Mouse (Mus musculus) heart, adult 2 months (tissue): ENCODE measurements around the gene P2ry12. TPM values are rescaled to one million over a fixed set of nuclear protein-coding genes. Genes with fewer than 3 reads are reported as not detected.

ENCODE experiments used
- DNase-seq, 2 experiments: peaks; one replicate each; pipeline ENCODE4 v3.0.0; 2021
- H3K27ac ChIP-seq: fragments of 200-600 bp; 2 replicates; pipeline ENCODE4 v1.8.1; 2022
- H3K27me3 ChIP-seq: fragments of 200-500 bp; 2 replicates; pipeline ENCODE4 v1.6.1; 2012; ENCODE audit warnings: mild to moderate bottlenecking, low read length, inconsistent platforms, mixed read lengths; ENCODE audit not compliant: control insufficient read depth, insufficient read depth
- H3K36me3 ChIP-seq: fragments of 200-500 bp; 2 replicates; pipeline ENCODE4 v1.6.1; 2012; ENCODE audit warnings: low read length, inconsistent platforms; ENCODE audit not compliant: control insufficient read depth, insufficient read depth
- H3K4me1 ChIP-seq: fragments of 200-500 bp; 2 replicates; pipeline ENCODE4 v1.6.1; 2011; ENCODE audit warnings: low read length; ENCODE audit not compliant: control insufficient read depth, insufficient read depth
- H3K4me3 ChIP-seq: fragments of 200-600 bp; 2 replicates; pipeline ENCODE4 v1.8.1; 2022
- H3K79me2 ChIP-seq: fragments of 200-500 bp; replicated peaks from 2 replicates; pipeline ENCODE4 v1.6.1; 2012; ENCODE audit warnings: mild to moderate bottlenecking, inconsistent platforms, low read length, moderate library complexity, mixed read lengths; ENCODE audit not compliant: control insufficient read depth, insufficient read depth
- H3K9ac ChIP-seq: fragments of 200-500 bp; 2 replicates; pipeline ENCODE4 v1.6.1; 2012; ENCODE audit warnings: low read depth, mild to moderate bottlenecking, control low read depth, inconsistent platforms, low read length, mixed read lengths
- CTCF ChIP-seq: fragments of 200-600 bp; IDR thresholded peaks from 2 replicates; pipeline ENCODE4 v1.8.1; 2022; ENCODE audit warnings: antibody characterized with exemption, mild to moderate bottlenecking, moderate library complexity
- EP300 ChIP-seq: fragments of 200-500 bp; IDR thresholded peaks from 2 replicates; pipeline ENCODE4 v1.6.1; 2011; ENCODE audit warnings: low read depth, low read length, control low read depth; ENCODE audit not compliant: insufficient read depth
- POLR2A ChIP-seq: fragments of 200-500 bp; IDR thresholded peaks from 2 replicates; pipeline ENCODE4 v1.6.1; 2011; ENCODE audit warnings: mild to moderate bottlenecking, low read depth, low read length, control low read depth; ENCODE audit not compliant: insufficient read depth
- WGBS: fragments of 180-500 bp; shearing (Covaris S2); methylation state at CpG from one replicate; pipeline ENCODE4 v1.1.7; 2018; 5-methylcytosine and 5-hydroxymethylcytosine counted together
- intact Hi-C: fragments of 180-260 bp; cut with DNase I; formaldehyde crosslinking; loops from one replicate; pipeline ENCODE4 v1.15.1; 2025
- polyA plus RNA-seq: library from polyadenylated mRNA; depleted of rRNA; stranded (reverse); fragments of >200 nt; gene quantifications from 2 replicates; pipeline ENCODE4 v1.2.3, GENCODE M21; 2012; rRNA removed
- total RNA-seq, 2 experiments: library from RNA; stranded (reverse); gene quantifications; 2 replicates each; pipeline ENCODE4 v1.2.3; 2021

Gene P2ry12
- total and polyA plus RNA-seq, 3 experiments: 2.0 to 6.4 (median 4.1) TPM

- H3K9ac ChIP-seq: no peak overlapping the region
- intact Hi-C loops: loop anchor here (5.0 to 10.0 kb wide), 4 partner anchors 33 to 568 kb away; no protein-coding TSS in a partner anchor
- no peak for DNase-seq
- no peak overlapping the region for H3K4me3 ChIP-seq
- 69% methylated on average over 6 of the region's 6 CpGs for WGBS
- no peaks in the 10 kb centered on the region for H3K27me3 ChIP-seq
- H3K27ac ChIP-seq: no peak overlapping the region
- 0 out of 2 replicates have a peak, but pooled peaks cover 2% of the 10 kb centered on the region for H3K4me1 ChIP-seq
- no peaks in the 10 kb centered on the region for H3K36me3 ChIP-seq
- H3K79me2 ChIP-seq: no peaks in the 10 kb centered on the region
- TF ChIP-seq CTCF: no peak
- no peak for TF ChIP-seq POLR2A
- TF ChIP-seq EP300: no peak
These were observed 88.1 kb downstream of the P2ry12 start for GRCm38 (mm10) chr3:59174426-59175154.

GRCm38 (mm10) chr3:59169921-59170627, 92.6 kb downstream of the P2ry12 start:
- TF ChIP-seq EP300 (no peak), POLR2A (no peak), CTCF (no peak)
- WGBS: 30% methylated on average over 2 of the region's 2 CpGs

GRCm38 (mm10) chr3:59169215-59169614, 93.5 kb downstream of the P2ry12 start:
- Histone ChIP-seq H3K79me2 (no peaks in the 10 kb centered on the region), H3K36me3 (no peaks in the 10 kb centered on the region), H3K9ac (no peak overlapping the region), H3K27me3 (no peaks in the 10 kb centered on the region), H3K4me3 (no peak overlapping the region), H3K4me1 (peaks cover 3% of the 10 kb centered on the region; the same call in 1 of the 2 replicates), H3K27ac (no peak overlapping the region)
- WGBS: 71% methylated on average over 4 of the region's 4 CpGs
- intact Hi-C loops: no loop called here
- no peak for TF ChIP-seq EP300
- 0 out of 2 replicates have a peak, but pooled peaks have one; percentile 11 for TF ChIP-seq CTCF
- no peak for DNase-seq

More at GRCm38 (mm10) chr3:59169921-59170627, 92.6 kb downstream of the P2ry12 start:
- Histone ChIP-seq H3K9ac (no peak overlapping the region), H3K4me1 (peaks cover 3% of the 10 kb centered on the region; the same call in 1 of the 2 replicates), H3K79me2 (no peaks in the 10 kb centered on the region), H3K27ac (0 out of 2 replicates have a peak overlapping the region, but pooled peaks have one; percentile 15), H3K27me3 (no peaks in the 10 kb centered on the region), H3K4me3 (no peak overlapping the region), H3K36me3 (no peaks in the 10 kb centered on the region)
- intact Hi-C loops: loop anchor here (5.0 to 10.0 kb wide), 3 partner anchors 37 to 145 kb away; no protein-coding TSS in a partner anchor
- peak in 1 of 2 experiments; percentile 13 for DNase-seq

DNA sequence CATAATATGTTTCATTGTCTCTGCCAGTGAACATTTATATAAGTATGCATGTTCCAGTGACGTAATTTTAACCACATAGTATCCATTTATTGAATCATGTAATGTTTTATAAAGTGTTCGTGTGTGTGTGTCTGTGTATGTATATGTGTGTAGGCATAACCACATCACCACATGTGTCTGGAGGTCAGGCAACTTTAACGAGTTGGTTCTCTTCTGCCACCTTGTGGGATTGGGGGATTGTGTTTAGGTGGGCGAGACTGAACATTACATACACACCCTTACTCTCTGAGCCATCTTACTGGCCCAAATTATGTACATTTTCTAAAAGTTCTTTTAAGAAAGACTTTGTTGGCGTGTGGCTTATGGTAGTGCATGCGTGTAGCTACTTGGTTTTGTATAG, 94.2 kb downstream of the P2ry12 start:
- no peak for DNase-seq
- Histone ChIP-seq H3K36me3 (no peaks in the 10 kb centered on the region), H3K4me3 (no peak overlapping the region), H3K79me2 (no peaks in the 10 kb centered on the region), H3K4me1 (peaks cover 3% of the 10 kb centered on the region; the same call in 1 of the 2 replicates), H3K27ac (no peak overlapping the region), H3K9ac (no peak overlapping the region), H3K27me3 (no peaks in the 10 kb centered on the region)
- whole genome bisulfite sequencing: 90% methylated on average over 6 of the region's 6 CpGs
- no peak for TF ChIP-seq POLR2A
- no peak for TF ChIP-seq CTCF
- no peak for TF ChIP-seq EP300
- intact Hi-C loops: no loop called here

DNA sequence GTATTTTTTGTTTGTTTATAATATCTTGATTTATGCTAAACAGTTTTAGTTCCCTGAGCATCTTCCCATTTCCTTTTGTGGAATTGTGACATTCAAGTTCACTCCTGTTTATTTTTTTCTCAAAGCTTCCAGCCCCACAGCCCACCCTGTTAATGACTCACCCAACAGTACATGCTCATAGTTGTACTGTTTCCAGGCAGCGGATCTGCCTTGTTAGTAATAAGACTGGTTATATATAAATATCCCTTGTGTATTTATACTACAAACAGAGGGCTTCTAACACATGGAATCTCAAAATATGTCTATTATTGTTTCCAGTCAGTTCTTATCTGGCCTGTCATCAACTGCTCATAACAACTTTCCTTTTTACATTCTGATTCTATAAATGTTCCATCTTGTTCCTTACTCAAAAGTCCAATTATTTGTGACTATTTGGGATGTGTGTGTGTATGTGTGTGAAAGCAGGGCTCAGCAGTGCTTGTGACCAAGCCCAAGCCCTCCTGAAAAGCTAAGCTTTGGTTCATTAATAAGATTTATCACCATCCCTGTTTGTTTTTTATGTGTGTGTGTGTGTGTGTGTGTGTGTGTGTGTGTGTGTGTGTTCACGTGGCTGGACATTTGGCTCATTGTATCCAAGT, 95.1 kb downstream of the P2ry12 start:
- Histone ChIP-seq H3K4me1 (peaks cover 3% of the 10 kb centered on the region; the same call in 1 of the 2 replicates), H3K27ac (no peak overlapping the region), H3K27me3 (no peaks in the 10 kb centered on the region), H3K4me3 (no peak overlapping the region), H3K36me3 (no peaks in the 10 kb centered on the region), H3K79me2 (no peaks in the 10 kb centered on the region), H3K9ac (no peak overlapping the region)
- no peak for DNase-seq
- WGBS: 67% methylated on average over 2 of the region's 2 CpGs
- intact Hi-C loops: no loop called here
- no peak for TF ChIP-seq CTCF
- no peak for TF ChIP-seq POLR2A

Other genes with a start within 250 kb of the P2ry12 start
- under 1 TPM; 0.23 to 0.30 TPM for gene Gpr171, start 161.1 kb downstream of the P2ry12 start, total RNA-seq
- 0.12 and 0.31 TPM in 2 replicates for gene Gpr171, start 161.1 kb downstream of the P2ry12 start, polyA plus RNA-seq
- 1 to 10 TPM; 4.3 to 4.4 TPM for gene P2ry14, start 109.3 kb downstream of the P2ry12 start, total RNA-seq
- 3.4 and 6.7 TPM in 2 replicates for gene P2ry14, start 109.3 kb downstream of the P2ry12 start, polyA plus RNA-seq
- gene Gpr87, start 67.8 kb downstream of the P2ry12 start, total RNA-seq: not detected
- gene Gpr87, start 67.8 kb downstream of the P2ry12 start, polyA plus RNA-seq: not detected in 2 replicates
- under 1 TPM; 0.39 to 0.97 TPM for gene P2ry13, start 52.0 kb downstream of the P2ry12 start, total RNA-seq
- gene P2ry13, start 52.0 kb downstream of the P2ry12 start, polyA plus RNA-seq: 0.92 and 1.6 TPM in 2 replicates
- 1 to 10 TPM; 1.2 to 2.4 TPM for gene Igsf10, start 81.5 kb upstream of the P2ry12 start, total RNA-seq
- gene Igsf10, start 81.5 kb upstream of the P2ry12 start, polyA plus RNA-seq: 0.68 and 1.3 TPM in 2 replicates